Mouse (Mus musculus): ENCODE measurements around the gene Marveld3. TPM values are rescaled to one million over a fixed set of nuclear protein-coding genes. Genes with fewer than 3 reads are reported as not detected.

Marveld3 gene
- polyA plus RNA-seq, 1 experiment from 2014 or later = not detected

DNA sequence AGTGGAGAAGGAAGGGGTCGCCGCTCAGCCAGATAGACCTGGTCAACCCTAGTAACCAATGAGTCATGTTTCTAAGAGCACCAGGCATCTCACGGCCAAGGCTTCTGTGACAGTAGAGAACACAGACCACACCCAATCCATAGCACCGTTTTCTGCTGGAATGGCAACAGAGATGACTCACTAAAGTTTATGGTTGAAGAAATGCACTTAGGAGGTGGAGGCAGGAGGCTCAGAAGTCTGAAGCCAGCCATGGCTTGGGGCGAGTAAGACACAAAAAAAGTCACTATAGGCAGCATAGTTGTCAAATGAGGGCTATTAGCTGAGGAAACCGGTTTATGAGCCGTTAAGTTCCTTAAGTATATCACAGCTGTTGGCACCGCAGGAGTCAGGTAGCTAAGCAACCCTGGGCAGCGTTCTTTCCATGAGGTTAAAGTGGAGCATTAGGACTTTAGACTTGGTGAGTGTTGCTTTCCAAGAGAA is 16.8 kb downstream of the Marveld3 start:
- 45% methylated on average over 9 of the region's 9 CpGs for WGBS (ENCODE audit: insufficient replicate concordance)
- Histone ChIP-seq H3K9me3 (replicated peaks; ENCODE audit: control insufficient read depth, low read length) (no peaks in the 10 kb centered on the region), H3K27me3 (ENCODE audit: control insufficient read depth, insufficient read depth, low read length) (peaks cover 36% of the 10 kb centered on the region), H3K27ac (ENCODE audit: low read depth, low read length) (no peak overlapping the region), H3K4me2 (no peak overlapping the region), H3K4me3 (ENCODE audit: low read depth, low read length) (no peak overlapping the region), H3K4me1 (ENCODE audit: control insufficient read depth, insufficient read depth, low read length) (0 out of 2 replicates have a peak, but pooled peaks cover 3% of the 10 kb centered on the region), H3K9ac (ENCODE audit: low read depth, low read length) (no peak overlapping the region), H3K36me3 (ENCODE audit: control insufficient read depth, insufficient read depth, low read length) (peaks cover 2% of the 10 kb centered on the region)
- no peak for ATAC-seq (replicated peaks; ENCODE audit: insufficient number of reproducible peaks, low FRiP score, low TSS enrichment)

GRCm38 (mm10) chr8:109941606-109942360 is 20.2 kb downstream of the Marveld3 start:
- Histone ChIP-seq H3K27ac (ENCODE audit: low read depth, low read length) (no peak overlapping the region), H3K4me3 (ENCODE audit: low read depth, low read length) (no peak overlapping the region), H3K9ac (ENCODE audit: low read depth, low read length) (no peak overlapping the region), H3K4me2 (no peak overlapping the region), H3K4me1 (ENCODE audit: control insufficient read depth, insufficient read depth, low read length) (no peaks in the 10 kb centered on the region), H3K9me3 (replicated peaks; ENCODE audit: control insufficient read depth, low read length) (no peaks in the 10 kb centered on the region), H3K27me3 (ENCODE audit: control insufficient read depth, insufficient read depth, low read length) (peaks cover 8% of the 10 kb centered on the region), H3K36me3 (ENCODE audit: control insufficient read depth, insufficient read depth, low read length) (peaks cover 9% of the 10 kb centered on the region)
- no peak for ATAC-seq (replicated peaks; ENCODE audit: insufficient number of reproducible peaks, low FRiP score, low TSS enrichment)
- 71% methylated on average over 2 of the region's 2 CpGs for WGBS (ENCODE audit: insufficient replicate concordance)

GRCm38 (mm10) chr8:109920406-109921390 is 41.3 kb downstream of the Marveld3 start:
- no peak overlapping the region for H3K4me2 ChIP-seq
- H3K9ac ChIP-seq (ENCODE audit: low read depth, low read length) = no peak overlapping the region
- H3K27ac ChIP-seq (ENCODE audit: low read depth, low read length) = no peak overlapping the region
- 72% methylated on average over 8 of the region's 8 CpGs for WGBS (ENCODE audit: insufficient replicate concordance)
- H3K9me3 ChIP-seq (replicated peaks; ENCODE audit: control insufficient read depth, low read length) = no peaks in the 10 kb centered on the region
- no peak overlapping the region for H3K4me3 ChIP-seq (ENCODE audit: low read depth, low read length)
- 0 out of 2 replicates have a peak, but pooled peaks cover 4% of the 10 kb centered on the region for H3K4me1 ChIP-seq (ENCODE audit: control insufficient read depth, insufficient read depth, low read length)
- no peak for ATAC-seq (replicated peaks; ENCODE audit: insufficient number of reproducible peaks, low FRiP score, low TSS enrichment)
- H3K27me3 ChIP-seq (ENCODE audit: control insufficient read depth, insufficient read depth, low read length) = no peaks in the 10 kb centered on the region
- no peaks in the 10 kb centered on the region; the same call in none of the 2 replicates for H3K36me3 ChIP-seq (ENCODE audit: control insufficient read depth, insufficient read depth, low read length)

- 58% methylated on average over 4 of the region's 4 CpGs for WGBS (ENCODE audit: insufficient replicate concordance)
- Histone ChIP-seq H3K9me3 (replicated peaks; ENCODE audit: control insufficient read depth, low read length) (no peaks in the 10 kb centered on the region), H3K9ac (ENCODE audit: low read depth, low read length) (no peak overlapping the region), H3K4me2 (no peak overlapping the region), H3K27me3 (ENCODE audit: control insufficient read depth, insufficient read depth, low read length) (no peaks in the 10 kb centered on the region), H3K36me3 (ENCODE audit: control insufficient read depth, insufficient read depth, low read length) (peaks cover 4% of the 10 kb centered on the region; the same call in 1 of the 2 replicates), H3K4me1 (ENCODE audit: control insufficient read depth, insufficient read depth, low read length) (0 out of 2 replicates have a peak, but pooled peaks cover 4% of the 10 kb centered on the region), H3K27ac (ENCODE audit: low read depth, low read length) (no peak overlapping the region), H3K4me3 (ENCODE audit: low read depth, low read length) (no peak overlapping the region)
- no peak; the same call in 1 of the 2 replicates for ATAC-seq (replicated peaks; ENCODE audit: insufficient number of reproducible peaks, low FRiP score, low TSS enrichment)
These were observed 44.7 kb downstream of the Marveld3 start for GRCm38 (mm10) chr8:109917277-109917676.

- Histone ChIP-seq H3K4me3 (ENCODE audit: low read depth, low read length) (no peak overlapping the region), H3K9me3 (replicated peaks; ENCODE audit: control insufficient read depth, low read length) (no peaks in the 10 kb centered on the region), H3K36me3 (ENCODE audit: control insufficient read depth, insufficient read depth, low read length) (peaks cover 15% of the 10 kb centered on the region), H3K27ac (ENCODE audit: low read depth, low read length) (no peak overlapping the region), H3K27me3 (ENCODE audit: control insufficient read depth, insufficient read depth, low read length) (no peaks in the 10 kb centered on the region), H3K9ac (ENCODE audit: low read depth, low read length) (no peak overlapping the region), H3K4me2 (no peak overlapping the region), H3K4me1 (ENCODE audit: control insufficient read depth, insufficient read depth, low read length) (no peaks in the 10 kb centered on the region)
- 86% methylated on average over 4 of the region's 4 CpGs for WGBS (ENCODE audit: insufficient replicate concordance)
- ATAC-seq (replicated peaks; ENCODE audit: insufficient number of reproducible peaks, low FRiP score, low TSS enrichment) = no peak
These were observed 54.6 kb downstream of the Marveld3 start for GRCm38 (mm10) chr8:109907376-109907775.

DNA sequence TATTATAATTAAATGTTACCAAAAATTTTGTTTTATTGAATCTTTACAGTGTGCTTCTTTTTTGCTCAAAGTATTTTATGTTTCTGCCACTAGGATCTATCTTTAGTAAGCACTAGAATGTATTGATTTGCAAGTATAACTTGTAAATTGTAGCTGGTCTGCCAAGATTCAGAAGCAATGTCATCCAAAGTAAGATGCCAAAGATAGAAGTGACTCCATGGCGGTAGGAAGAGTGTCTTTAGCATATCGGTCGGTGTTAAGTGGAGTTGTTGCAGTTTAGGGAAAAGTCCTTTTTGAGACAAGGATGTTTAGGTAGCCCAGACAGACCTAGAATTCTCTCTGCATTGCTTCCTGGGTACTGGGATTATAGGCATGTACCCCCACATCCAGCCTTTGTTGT is 55.1 kb downstream of the Marveld3 start:
- Histone ChIP-seq H3K9ac (ENCODE audit: low read depth, low read length) (no peak overlapping the region), H3K9me3 (replicated peaks; ENCODE audit: control insufficient read depth, low read length) (no peaks in the 10 kb centered on the region), H3K4me2 (no peak overlapping the region), H3K4me1 (ENCODE audit: control insufficient read depth, insufficient read depth, low read length) (no peaks in the 10 kb centered on the region), H3K27ac (ENCODE audit: low read depth, low read length) (no peak overlapping the region), H3K27me3 (ENCODE audit: control insufficient read depth, insufficient read depth, low read length) (no peaks in the 10 kb centered on the region), H3K36me3 (ENCODE audit: control insufficient read depth, insufficient read depth, low read length) (peaks cover 15% of the 10 kb centered on the region), H3K4me3 (ENCODE audit: low read depth, low read length) (no peak overlapping the region)
- 85% methylated on average over 3 of the region's 3 CpGs for WGBS (ENCODE audit: insufficient replicate concordance)
- no peak for ATAC-seq (replicated peaks; ENCODE audit: insufficient number of reproducible peaks, low FRiP score, low TSS enrichment)

GRCm38 (mm10) chr8:109904928-109905668 is 56.9 kb downstream of the Marveld3 start:
- WGBS (ENCODE audit: insufficient replicate concordance) = 91% methylated on average over 1 of the region's 1 CpGs

GRCm38 (mm10) chr8:109903909-109904469 is 58.0 kb downstream of the Marveld3 start:
- Histone ChIP-seq H3K27ac (ENCODE audit: low read depth, low read length) (no peak overlapping the region), H3K4me3 (ENCODE audit: low read depth, low read length) (no peak overlapping the region), H3K36me3 (ENCODE audit: control insufficient read depth, insufficient read depth, low read length) (peaks cover 7% of the 10 kb centered on the region; the same call in 1 of the 2 replicates), H3K4me2 (no peak overlapping the region), H3K9ac (ENCODE audit: low read depth, low read length) (no peak overlapping the region), H3K4me1 (ENCODE audit: control insufficient read depth, insufficient read depth, low read length) (no peaks in the 10 kb centered on the region), H3K9me3 (replicated peaks; ENCODE audit: control insufficient read depth, low read length) (no peaks in the 10 kb centered on the region), H3K27me3 (ENCODE audit: control insufficient read depth, insufficient read depth, low read length) (no peaks in the 10 kb centered on the region)
- ATAC-seq (replicated peaks; ENCODE audit: insufficient number of reproducible peaks, low FRiP score, low TSS enrichment) = no peak
- WGBS (ENCODE audit: insufficient replicate concordance) = 82% methylated on average over 10 of the region's 10 CpGs

More at GRCm38 (mm10) chr8:109904928-109905668, 56.9 kb downstream of the Marveld3 start:
- H3K9ac ChIP-seq (ENCODE audit: low read depth, low read length) = no peak overlapping the region
- no peak for ATAC-seq (replicated peaks; ENCODE audit: insufficient number of reproducible peaks, low FRiP score, low TSS enrichment)
- no peak overlapping the region for H3K4me2 ChIP-seq
- no peaks in the 10 kb centered on the region for H3K9me3 ChIP-seq (replicated peaks; ENCODE audit: control insufficient read depth, low read length)
- no peak overlapping the region for H3K4me3 ChIP-seq (ENCODE audit: low read depth, low read length)
- no peaks in the 10 kb centered on the region for H3K4me1 ChIP-seq (ENCODE audit: control insufficient read depth, insufficient read depth, low read length)
- no peaks in the 10 kb centered on the region for H3K27me3 ChIP-seq (ENCODE audit: control insufficient read depth, insufficient read depth, low read length)
- H3K36me3 ChIP-seq (ENCODE audit: control insufficient read depth, insufficient read depth, low read length) = peaks cover 17% of the 10 kb centered on the region
- no peak overlapping the region for H3K27ac ChIP-seq (ENCODE audit: low read depth, low read length)
